Comparison of ENCODE assay signal across 19 mouse cellular contexts in genomic region chr13:24507156-24507555, GRCm38 (mm10).
"Had no signal": no experiment of that assay in that cellular context is flagged by ENCODE, and none has a peak within 500 bp of the region (broad histone marks: within the 10 kb centered on the region; RNA-seq: fewer than 3 reads in every experiment).

No protein-coding gene starts in this region.

- H3K27ac ChIP-seq: intestine, embryonic 15.5 days; limb, embryonic 12.5 days; limb, embryonic 15.5 days; liver, embryonic 14.5 days; macrophage; neural tube, embryonic 12.5 days; neural tube, embryonic 15.5 days had no signal

- H3K36me3 ChIP-seq: intestine, embryonic 15.5 days; limb, embryonic 12.5 days; limb, embryonic 15.5 days; neural tube, embryonic 12.5 days; neural tube, embryonic 15.5 days had no signal

- H3K4me1 ChIP-seq: intestine, embryonic 15.5 days; limb, embryonic 12.5 days; limb, embryonic 15.5 days; neural tube, embryonic 12.5 days; neural tube, embryonic 15.5 days had no signal

- ATAC-seq: intestine, embryonic 15.5 days; liver, postnatal 0 days; lung, postnatal 0 days had no signal

- H3K4me3 ChIP-seq: intestine, embryonic 15.5 days; limb, embryonic 12.5 days; limb, embryonic 15.5 days; neural tube, embryonic 12.5 days; neural tube, embryonic 15.5 days had no signal

- DNase-seq: kidney, adult 11 months; kidney, adult 9 months; kidney, postnatal 14 days; kidney, postnatal 4 days; layer of hippocampus, adult 9-11 months; liver, postnatal 0 days; lung, embryonic 14.5 days; midbrain, embryonic 14.5 days; right cerebral cortex, adult 18-20 months; right cerebral cortex, postnatal 14 days; right cerebral cortex, postnatal 4 days had no signal

- H3K9me3 ChIP-seq: intestine, embryonic 15.5 days; limb, embryonic 12.5 days; limb, embryonic 15.5 days; neural tube, embryonic 12.5 days; neural tube, embryonic 15.5 days had no signal

- H3K27me3 ChIP-seq: intestine, embryonic 15.5 days; limb, embryonic 12.5 days; limb, embryonic 15.5 days; neural tube, embryonic 12.5 days; neural tube, embryonic 15.5 days had no signal
